Mouse (Mus musculus): ENCODE results near the gene Stmn3.

Gene Stmn3

GRCm38 (mm10) chr2:181286629-181287337 is 27.5 kb downstream of the Stmn3 start:
- DNase-seq (ENCODE audit: low spot score) = no peak

- DNase-seq (ENCODE audit: low spot score) = no peak
These were observed 34.3 kb downstream of the Stmn3 start for GRCm38 (mm10) chr2:181279968-181280367.

- DNase-seq (ENCODE audit: low spot score) = no peak
These were observed 36.4 kb downstream of the Stmn3 start for GRCm38 (mm10) chr2:181277866-181278265.

- no peak for DNase-seq (ENCODE audit: low spot score)
These were observed 37.5 kb downstream of the Stmn3 start for GRCm38 (mm10) chr2:181276766-181277165.

- no peak for DNase-seq (ENCODE audit: low spot score)
These were observed 39.7 kb downstream of the Stmn3 start for GRCm38 (mm10) chr2:181274639-181275038.

GRCm38 (mm10) chr2:181273829-181274228 is 40.5 kb downstream of the Stmn3 start:
- no peak for DNase-seq (ENCODE audit: low spot score)

GRCm38 (mm10) chr2:181272092-181272491 is 42.2 kb downstream of the Stmn3 start:
- DNase-seq (ENCODE audit: low spot score) = no peak

- no peak for DNase-seq (ENCODE audit: low spot score)
These were observed 47.5 kb downstream of the Stmn3 start for GRCm38 (mm10) chr2:181266839-181267238.

Measured in layer of hippocampus, adult 11-12 months (tissue).